Mouse (Mus musculus): ENCODE data around the gene Mms22l.

GRCm38 (mm10) chr4:24509195-24509594 lies 12.9 kb downstream of the Mms22l start:
- TF ChIP-seq EP300 (IDR thresholded peaks at IDR 0.05; ENCODE audit: low read depth) (no peak), CTCF (IDR thresholded peaks at IDR 0.05; ENCODE audit: low read depth) (no peak)
